Comparison of ENCODE assay signal across 8 mouse cellular contexts in the genomic region with DNA sequence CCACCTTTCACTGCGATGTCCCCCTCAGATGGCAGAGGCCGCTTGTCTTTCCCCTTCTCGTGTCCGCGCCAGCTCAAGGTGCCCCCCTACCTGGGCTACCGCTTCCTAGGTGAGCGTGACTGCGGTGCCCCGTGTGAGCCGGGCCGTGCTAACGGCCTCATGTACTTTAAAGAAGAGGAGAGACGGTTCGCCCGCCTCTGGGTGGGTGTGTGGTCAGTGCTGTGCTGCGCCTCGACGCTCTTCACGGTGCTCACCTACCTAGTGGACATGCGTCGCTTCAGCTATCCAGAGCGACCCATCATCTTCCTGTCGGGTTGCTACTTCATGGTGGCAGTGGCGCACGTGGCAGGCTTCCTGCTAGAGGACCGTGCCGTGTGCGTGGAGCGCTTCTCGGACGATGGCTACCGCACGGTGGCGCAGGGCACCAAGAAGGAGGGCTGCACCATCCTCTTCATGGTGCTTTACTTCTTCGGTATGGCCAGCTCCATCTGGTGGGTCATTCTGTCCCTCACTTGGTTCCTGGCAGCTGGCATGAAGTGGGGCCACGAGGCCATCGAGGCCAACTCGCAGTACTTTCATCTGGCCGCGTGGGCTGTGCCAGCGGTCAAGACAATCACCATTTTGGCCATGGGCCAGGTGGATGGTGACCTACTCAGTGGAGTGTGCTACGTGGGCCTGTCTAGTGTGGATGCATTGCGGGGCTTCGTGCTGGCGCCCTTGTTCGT. TPM values are rescaled to one million over a fixed set of nuclear protein-coding genes. Genes with fewer than 3 reads are reported as not detected.
DNase-seq lines count a peak whose midpoint lies in the region; ATAC-seq and TF ChIP-seq lines count a peak whose summit lies in the region.

No protein-coding gene starts in this region.

- peak overlapping the region; percentile 85 for H3K4me3 ChIP-seq in G1E (ENCODE audit: low read depth, low read length)
- peak overlapping the region; percentile 94 for H3K4me3 ChIP-seq in cerebellum, adult 2 months (replicated peaks; ENCODE audit: insufficient read depth, low read depth, low read length)
- peak overlapping the region; percentile 62 for H3K4me3 ChIP-seq in hindbrain, embryonic 15.5 days
- H3K4me3 ChIP-seq in megakaryocyte, embryonic 14.5 days (replicated peaks): peak overlapping the region; percentile 95

- H3K4me1 ChIP-seq in G1E (ENCODE audit: insufficient read depth, low read depth, low read length): peaks cover 80% of the 10 kb centered on the region
- peaks cover 4% of the 10 kb centered on the region; the same call in 1 of the 2 replicates for H3K4me1 ChIP-seq in cerebellum, adult 2 months (ENCODE audit: control insufficient read depth, insufficient read depth, low read length)
- peaks cover 56% of the 10 kb centered on the region for H3K4me1 ChIP-seq in hindbrain, embryonic 15.5 days (replicated peaks)
- H3K4me1 ChIP-seq in megakaryocyte, embryonic 14.5 days: peaks cover 60% of the 10 kb centered on the region

- peak overlapping the region; percentile 58 for H3K9ac ChIP-seq in hindbrain, embryonic 15.5 days

- intact Hi-C loops in left cerebral cortex, postnatal 14 days (cut with DNase I): loop anchor here (2.0 to 5.0 kb wide), 2 partner anchors 101 to 166 kb away; no protein-coding TSS in a partner anchor

- H3K9me3 ChIP-seq in G1E (replicated peaks): no peaks in the 10 kb centered on the region
- H3K9me3 ChIP-seq in hindbrain, embryonic 15.5 days: no peaks in the 10 kb centered on the region
- H3K9me3 ChIP-seq in megakaryocyte, embryonic 14.5 days: peaks cover 9% of the 10 kb centered on the region

- H3K27me3 ChIP-seq in G1E (ENCODE audit: insufficient read depth, low read length): no peaks in the 10 kb centered on the region
- no peaks in the 10 kb centered on the region for H3K27me3 ChIP-seq in cerebellum, adult 2 months (ENCODE audit: control insufficient read depth, insufficient read depth, low read length)
- H3K27me3 ChIP-seq in hindbrain, embryonic 15.5 days: 0 out of 2 replicates have a peak, but pooled peaks cover 11% of the 10 kb centered on the region
- H3K27me3 ChIP-seq in megakaryocyte, embryonic 14.5 days (replicated peaks): peaks cover 25% of the 10 kb centered on the region

- peaks cover 55% of the 10 kb centered on the region for H3K36me3 ChIP-seq in G1E (replicated peaks)
- H3K36me3 ChIP-seq in hindbrain, embryonic 15.5 days: no peaks in the 10 kb centered on the region
- H3K36me3 ChIP-seq in megakaryocyte, embryonic 14.5 days (replicated peaks; ENCODE audit: low read length): peaks cover 16% of the 10 kb centered on the region

- TF ChIP-seq POLR2A in cerebellum, adult 2 months (IDR thresholded peaks at IDR 0.05; ENCODE audit: borderline replicate concordance, insufficient read depth, low read length): no peak

- TF ChIP-seq CTCF in G1E (IDR thresholded peaks at IDR 0.05; ENCODE audit: low read depth, low read length): peak; percentile 8; the same call in 1 of the 2 replicates
- peak; percentile 87 for TF ChIP-seq CTCF in cerebellum, adult 2 months (IDR thresholded peaks at IDR 0.05; ENCODE audit: borderline replicate concordance, insufficient read depth, low read depth, low read length)

- WGBS in cerebellum, adult 2 months: 2% methylated on average over 46 of the region's 46 CpGs
- WGBS in hindbrain, embryonic 15.5 days: 1% methylated on average over 46 of the region's 46 CpGs

- peak overlapping the region; percentile 97 for H3K27ac ChIP-seq in cerebellum, adult 2 months (ENCODE audit: insufficient read depth, low read length)
- H3K27ac ChIP-seq in hindbrain, embryonic 15.5 days (replicated peaks): 0 out of 2 replicates have a peak overlapping the region, but pooled peaks have one; percentile 6

- peak overlapping the region; percentile 97 for H3K4me2 ChIP-seq in hindbrain, embryonic 15.5 days

- ATAC-seq in G1E (ENCODE audit: extremely low read depth, insufficient number of reproducible peaks, low FRiP score, poor library complexity, severe bottlenecking): peak; percentile 3; the same call in 1 of the 2 replicates
- peak; percentile 75 for ATAC-seq in hindbrain, embryonic 15.5 days (ENCODE audit: low FRiP score, low read depth)

- no peak for DNase-seq in G1E (ENCODE audit: low spot score)
- peak; percentile 90 to 91 for DNase-seq in cerebellum, adult 2 months
- DNase-seq in frontal cortex, postnatal 14 days (ENCODE audit: low spot score in 2 of 2): peak; percentile 47 to 58
- peak; percentile 76 for DNase-seq in left cerebral cortex, postnatal 14 days (ENCODE audit: low spot score in 2 of 2)
- peak; percentile 48 for DNase-seq in right cerebral cortex, postnatal 25 days
- DNase-seq in urinary bladder, postnatal 4 days (ENCODE audit: low spot score in 2 of 2): peak; percentile 71 to 80

RNA-seq across cellular contexts. Expression of gene Fzd7, which starts 1.5 kb away (rescaled TPM):
- 84.4 and 84.8 TPM in 2 replicates for total RNA-seq in G1E (2014; fragmentation: Nextera tagmentation)
- total RNA-seq in G1E (2017): 54.1 and 55.7 TPM in 2 replicates
- 58.7 and 65.9 TPM in 2 replicates for polyA plus RNA-seq in G1E (2012)
- polyA plus RNA-seq in cerebellum, adult 2 months (2012; rRNA removed): 25.0 and 28.1 TPM in 2 replicates
- 2.5 and 2.8 TPM in 2 replicates for polyA plus RNA-seq in hindbrain, embryonic 15.5 days (2015; fragmentation: Nextera tagmentation; extraction: Ambion mirVana)
- total RNA-seq in left cerebral cortex, postnatal 14 days (2021): 1 to 10 TPM; 5.6 to 6.0 TPM
- 0.31 and 0.60 TPM in 2 replicates for polyA plus RNA-seq in megakaryocyte, embryonic 14.5 days (2012; ENCODE audit: insufficient read depth, low replicate concordance)

RNA-seq across cellular contexts. Expression of gene Gm973, which starts 32.4 kb away (rescaled TPM):
- total RNA-seq in G1E (2014; fragmentation: Nextera tagmentation): not detected in 2 replicates
- 3.7 and 6.7 TPM in 2 replicates for total RNA-seq in G1E (2017)
- polyA plus RNA-seq in G1E (2012): 0.05 and 0.07 TPM in 2 replicates
- 4.7 and 5.7 TPM in 2 replicates for polyA plus RNA-seq in cerebellum, adult 2 months (2012; rRNA removed)
- 8.1 and 9.4 TPM in 2 replicates for polyA plus RNA-seq in hindbrain, embryonic 15.5 days (2015; fragmentation: Nextera tagmentation; extraction: Ambion mirVana)
- total RNA-seq in left cerebral cortex, postnatal 14 days (2021): 1 to 10 TPM; 5.8 to 9.0 TPM
- polyA plus RNA-seq in megakaryocyte, embryonic 14.5 days (2012; ENCODE audit: insufficient read depth, low replicate concordance): not detected in 2 replicates
